Mouse (Mus musculus) embryonic facial prominence, embryonic 12.5 days (tissue): ENCODE data around the gene Gm11273. TPM values are rescaled to one million over a fixed set of nuclear protein-coding genes. Genes with fewer than 3 reads are reported as not detected.

ENCODE experiments used
- polyA plus RNA-seq: library from polyadenylated mRNA; unstranded; fragments of >200 nt; fragmentation: Nextera tagmentation; extraction: Ambion mirVana; gene quantifications from 2 replicates; pipeline ENCODE4 v1.2.1, GENCODE M21; 2016

The Gm11273 gene
- polyA plus RNA-seq, 1 experiment from 2014 or later, result 2.9 TPM

Other genes with a start within 250 kb of the Gm11273 start
- not detected in 2 replicates for gene Gpx5, start 208.7 kb downstream of the Gm11273 start, polyA plus RNA-seq
- gene Gpx6, start 189.3 kb downstream of the Gm11273 start, polyA plus RNA-seq, result 0.13 and 0.55 TPM in 2 replicates
- not detected in 2 replicates for gene Olfr1367, start 154.5 kb downstream of the Gm11273 start, polyA plus RNA-seq
- gene Zscan12, start 138.6 kb downstream of the Gm11273 start, polyA plus RNA-seq, result 17.4 and 19.2 TPM in 2 replicates
- 101 and 103 TPM in 2 replicates for gene Zkscan3, start 98.7 kb downstream of the Gm11273 start, polyA plus RNA-seq
- 3.3 and 4.2 TPM in 2 replicates for gene Pgbd1, start 60.4 kb downstream of the Gm11273 start, polyA plus RNA-seq
- 30.5 and 34.4 TPM in 2 replicates for gene Zscan26, start 47.7 kb downstream of the Gm11273 start, polyA plus RNA-seq
- gene Nkapl, start 32.9 kb downstream of the Gm11273 start, polyA plus RNA-seq, result 2.6 and 3.1 TPM in 2 replicates
- gene Zkscan4, start 22.5 kb downstream of the Gm11273 start, polyA plus RNA-seq, result 3.6 and 4.4 TPM in 2 replicates
- not detected in 2 replicates for gene Gm10065, start 22.0 kb downstream of the Gm11273 start, polyA plus RNA-seq
- gene AK157302, start 6.2 kb downstream of the Gm11273 start, polyA plus RNA-seq, result 0.37 TPM in 1 of 2 replicates, not detected in the other
- 8.2 and 9.4 TPM in 2 replicates for gene Zkscan8, start 29.7 kb upstream of the Gm11273 start, polyA plus RNA-seq
- gene Olfr1366, start 41.4 kb upstream of the Gm11273 start, polyA plus RNA-seq, result 0.19 and 0.40 TPM in 2 replicates
- gene Olfr1535, start 58.5 kb upstream of the Gm11273 start, polyA plus RNA-seq, result 0.08 TPM in 1 of 2 replicates, not detected in the other
- gene Olfr1364, start 80.3 kb upstream of the Gm11273 start, polyA plus RNA-seq, result not detected in 2 replicates
- gene Olfr1362, start 112.6 kb upstream of the Gm11273 start, polyA plus RNA-seq, result not detected in 2 replicates
- gene Olfr11, start 141.1 kb upstream of the Gm11273 start, polyA plus RNA-seq, result not detected in 2 replicates
- gene Olfr1361, start 162.0 kb upstream of the Gm11273 start, polyA plus RNA-seq, result not detected in 2 replicates
- gene Olfr1360, start 176.0 kb upstream of the Gm11273 start, polyA plus RNA-seq, result not detected in 2 replicates
- gene Olfr1359, start 196.7 kb upstream of the Gm11273 start, polyA plus RNA-seq, result not detected in 2 replicates
- gene Hist1h2bl, start 214.7 kb upstream of the Gm11273 start, polyA plus RNA-seq, result 3.1 and 3.6 TPM in 2 replicates
- gene Hist1h2ai, start 215.0 kb upstream of the Gm11273 start, polyA plus RNA-seq, result 41.3 and 50.1 TPM in 2 replicates
- 17.9 and 30.8 TPM in 2 replicates for gene Hist1h3h, start 216.2 kb upstream of the Gm11273 start, polyA plus RNA-seq
- 8.3 and 8.9 TPM in 2 replicates for gene Hist1h2bm, start 220.6 kb upstream of the Gm11273 start, polyA plus RNA-seq
- 1.6 and 1.9 TPM in 2 replicates for gene Hist1h4j, start 233.6 kb upstream of the Gm11273 start, polyA plus RNA-seq
- 4.7 and 8.9 TPM in 2 replicates for gene Hist1h4k, start 249.1 kb upstream of the Gm11273 start, polyA plus RNA-seq